Mouse (Mus musculus) right cerebral cortex, postnatal 10 days (tissue): ENCODE results near the gene St6galnac6.
A peak's percentile ranks its signal among the peaks of the same experiment; 100 is the strongest.

ENCODE experiments used
- DNase-seq, 2 experiments: peaks; one replicate each; pipeline ENCODE4 v3.0.0; 2021; ENCODE audit warnings: low spot score in 2 of 2

The St6galnac6 gene

DNA sequence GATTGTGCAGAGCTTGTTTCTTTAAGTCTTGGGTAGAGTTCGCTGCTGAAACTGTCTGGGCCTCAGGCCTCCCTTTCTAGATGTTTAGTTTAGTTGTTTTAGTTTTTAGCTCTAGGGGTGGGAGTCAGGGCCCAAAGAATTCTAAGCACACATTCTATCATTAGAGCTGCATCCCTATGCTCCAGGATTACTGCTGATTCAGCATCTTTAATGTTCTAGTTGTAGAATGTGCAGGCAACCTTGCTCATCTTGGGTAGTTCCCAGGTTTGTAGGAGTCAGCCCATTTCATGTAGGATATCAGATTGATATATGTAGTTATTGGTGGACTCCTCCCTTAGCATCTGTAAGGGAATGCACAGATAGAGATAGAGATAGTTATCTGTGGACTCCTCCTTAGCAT lies 17.6 kb downstream of the St6galnac6 start:
- no peak for DNase-seq

DNA sequence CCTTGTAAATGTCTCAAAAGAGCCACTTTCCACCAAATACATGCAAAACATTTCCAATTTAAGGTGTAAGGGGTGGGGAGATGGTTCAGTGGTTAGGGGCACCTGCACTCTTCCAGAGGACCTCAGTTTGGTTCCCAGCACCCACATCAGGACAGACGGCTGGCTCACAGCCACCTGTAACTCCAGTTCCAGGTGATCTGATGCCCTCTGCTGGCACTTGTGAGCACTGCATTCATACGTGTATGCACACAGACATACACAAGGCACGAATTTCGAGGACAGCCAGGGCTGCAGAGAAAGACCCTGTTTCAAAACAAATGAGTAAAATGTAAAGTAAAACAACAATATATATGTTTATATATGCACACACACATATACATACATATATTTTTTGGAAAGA lies 18.1 kb downstream of the St6galnac6 start:
- DNase-seq: no peak

DNA sequence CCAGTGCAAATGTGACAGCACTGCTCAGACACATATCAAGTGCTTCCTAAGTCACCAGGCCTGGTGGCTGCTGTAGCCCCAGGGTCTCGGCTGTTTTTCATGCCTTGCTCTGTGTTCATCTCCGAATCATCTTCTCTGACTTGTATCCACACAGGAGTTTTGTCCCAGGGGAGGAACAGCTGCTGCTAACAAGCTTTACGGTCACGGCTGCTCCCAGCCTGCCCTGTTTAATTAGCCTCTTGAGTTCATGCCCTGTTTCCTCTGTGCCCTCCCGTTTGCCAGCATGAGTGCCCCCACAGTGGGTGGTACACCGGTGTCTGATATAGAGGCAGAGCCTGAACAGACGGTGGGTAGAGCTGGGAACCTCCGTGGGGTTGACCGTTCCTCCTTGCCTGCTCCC lies 18.5 kb downstream of the St6galnac6 start:
- no peak for DNase-seq

DNA sequence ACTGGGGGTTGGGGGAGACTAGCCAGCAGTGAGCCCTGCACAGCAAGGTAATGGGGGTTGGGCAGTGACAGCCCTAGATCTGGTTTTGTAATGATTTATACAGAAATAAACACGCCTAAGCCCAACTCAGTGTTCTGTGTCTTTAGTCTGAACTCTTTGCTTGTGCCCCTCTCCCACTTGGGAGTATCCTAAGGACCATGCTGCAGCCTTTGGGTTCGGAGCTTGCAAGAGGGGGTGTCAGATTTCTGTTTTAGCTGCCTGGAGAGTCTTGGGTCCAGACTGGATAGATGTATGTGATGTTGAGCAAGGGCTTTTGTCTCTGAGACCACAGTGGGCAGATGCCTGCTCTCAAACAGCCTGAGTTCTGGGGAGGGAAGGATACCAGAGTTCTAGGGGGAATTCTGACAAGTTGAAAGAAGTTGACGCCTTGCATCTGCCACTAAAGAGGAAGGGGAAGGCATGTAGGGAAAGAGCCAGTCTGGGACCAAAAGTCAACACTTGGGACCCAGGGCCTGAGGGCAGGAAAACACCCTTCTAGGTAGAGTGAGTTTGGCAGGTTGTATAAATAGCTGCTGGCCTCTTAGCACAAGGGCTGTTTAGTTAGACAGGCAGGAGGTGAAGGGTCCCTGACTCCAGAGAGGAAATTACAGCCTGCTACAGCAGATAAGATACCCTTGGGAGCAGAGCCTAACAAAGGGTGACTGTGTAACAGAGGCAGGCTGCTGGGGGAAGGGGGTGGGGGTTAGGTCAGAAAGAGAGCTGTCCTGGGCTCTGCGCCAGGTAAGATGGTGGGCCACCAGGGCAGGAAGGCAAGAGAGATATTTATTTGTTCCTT lies 21.4 kb downstream of the St6galnac6 start:
- no peak for DNase-seq

DNA sequence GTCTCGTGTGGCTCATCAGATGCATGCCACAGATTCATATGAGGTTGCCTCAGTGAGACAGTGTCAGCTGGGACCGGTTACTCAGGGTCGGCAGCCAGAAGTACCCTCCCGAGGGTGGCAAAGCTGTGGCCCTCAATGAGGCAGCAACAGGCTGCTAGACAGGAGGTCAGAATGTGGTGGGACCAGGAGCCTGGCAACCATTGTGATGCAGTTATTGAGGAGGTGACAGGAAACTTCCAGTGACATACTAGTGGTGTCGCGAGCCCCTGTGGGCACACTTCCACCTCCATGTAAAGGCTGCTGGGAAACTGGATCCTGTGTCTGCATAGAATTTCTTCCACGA lies 22.0 kb downstream of the St6galnac6 start, which contains the start of gene Ak1:
TSS of gene Ak1 (plus strand) at position 242 of the 343 bp plus-strand sequence.
- DNase-seq: no peak

DNA sequence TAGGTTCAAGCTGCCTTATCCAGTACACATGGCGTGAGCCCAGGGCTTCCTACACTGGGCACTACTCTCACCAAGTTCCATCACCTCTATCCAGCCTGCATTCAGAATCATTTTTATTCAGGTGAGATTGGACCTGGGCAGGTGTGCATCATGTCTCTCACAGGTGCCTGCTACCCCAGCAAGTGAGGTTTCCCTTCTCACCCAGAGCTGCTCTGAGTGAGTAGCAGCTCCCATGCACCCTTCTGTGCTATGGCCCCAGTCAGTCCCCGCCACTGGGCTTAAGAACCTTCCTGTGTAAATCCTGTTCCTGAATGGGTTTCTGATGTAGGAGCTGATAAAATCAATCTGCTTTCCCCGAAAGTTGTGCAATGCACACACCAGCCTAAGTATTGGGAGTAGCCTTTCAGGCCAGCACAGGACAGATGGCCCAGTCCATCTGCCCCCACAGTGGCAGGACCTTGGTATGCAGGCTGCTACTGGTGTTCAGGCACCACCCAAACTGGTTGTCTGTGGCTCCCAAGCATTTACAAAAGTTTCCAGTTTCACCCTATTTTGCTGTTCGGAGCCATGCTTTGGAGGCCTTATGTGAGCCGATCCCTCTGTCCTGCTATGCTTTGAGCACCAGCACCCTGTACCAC lies 24.7 kb downstream of the St6galnac6 start:
- DNase-seq: no peak

DNA sequence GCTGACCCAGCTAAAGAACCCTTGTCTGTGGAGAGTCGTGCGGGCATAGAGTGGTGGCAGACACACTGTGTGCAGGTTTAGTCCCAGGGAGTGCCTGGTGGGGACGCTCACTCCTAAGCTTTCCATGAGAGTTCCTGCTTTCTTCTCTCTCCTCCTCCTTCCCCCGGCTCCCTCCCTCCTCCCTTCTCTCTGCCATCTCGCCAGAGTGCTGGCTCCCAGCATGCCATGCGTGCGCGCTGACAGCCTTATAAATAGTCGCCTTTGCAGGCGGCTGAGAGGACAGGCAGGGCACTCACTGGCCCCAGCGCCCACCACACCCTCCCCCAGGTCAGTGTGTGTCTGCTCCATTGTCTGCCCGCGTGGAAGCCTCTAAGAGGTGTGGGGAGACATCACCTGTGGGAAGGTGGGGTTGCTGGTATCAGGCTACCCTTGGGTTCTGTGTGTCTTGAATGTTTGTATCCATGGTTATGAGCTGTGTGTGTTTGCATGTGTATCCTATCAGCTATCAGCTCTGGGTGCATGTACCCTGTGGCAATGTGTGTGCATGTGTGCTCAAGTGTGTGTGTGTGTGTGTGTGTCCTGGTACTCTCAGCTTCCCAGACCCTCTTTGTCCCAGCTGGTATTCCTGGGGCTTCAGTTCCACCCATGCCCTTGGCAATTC lies 25.8 kb downstream of the St6galnac6 start:
- DNase-seq: peak; percentile 90 to 92

DNA sequence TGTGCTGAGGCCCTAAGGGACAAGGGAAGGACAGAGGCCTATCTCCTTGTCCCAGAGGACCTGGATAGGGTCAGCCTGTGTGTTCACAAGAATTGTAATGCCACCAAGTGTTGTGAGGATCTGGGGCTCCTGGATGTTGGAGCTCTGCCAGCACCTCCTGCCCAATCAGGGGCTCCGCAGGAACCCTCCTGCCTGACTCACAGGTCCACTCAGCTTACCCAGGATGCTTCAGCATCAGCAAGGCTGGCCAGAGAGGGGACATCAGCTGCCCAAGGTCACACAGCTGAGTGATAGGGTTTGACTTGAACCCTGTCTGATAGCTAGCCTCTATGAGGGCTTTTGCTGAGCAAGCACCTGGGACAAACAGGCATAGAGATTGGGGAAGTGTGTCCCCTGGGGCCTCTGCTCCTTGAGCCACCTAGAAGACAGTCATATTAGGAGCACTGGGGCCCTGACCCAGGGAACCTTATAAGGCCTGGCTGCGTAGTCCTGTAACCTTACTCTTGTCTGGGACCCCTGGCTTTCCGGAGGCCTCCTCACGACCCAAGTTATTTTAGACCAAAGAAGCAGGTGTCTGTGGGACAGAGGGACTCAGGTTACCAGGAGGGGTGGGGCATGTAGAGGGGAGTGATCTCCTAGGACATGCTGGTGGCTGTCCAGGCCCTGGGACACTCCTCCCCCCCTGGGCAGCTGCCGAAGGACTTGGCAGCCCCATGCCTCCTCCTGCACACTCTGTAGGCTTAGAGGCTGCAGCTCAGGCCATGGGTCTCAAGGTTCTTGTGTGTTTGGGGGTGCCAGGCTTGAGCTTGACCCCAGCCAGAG lies 26.6 kb downstream of the St6galnac6 start:
- peak; percentile 78 to 81 for DNase-seq

DNA sequence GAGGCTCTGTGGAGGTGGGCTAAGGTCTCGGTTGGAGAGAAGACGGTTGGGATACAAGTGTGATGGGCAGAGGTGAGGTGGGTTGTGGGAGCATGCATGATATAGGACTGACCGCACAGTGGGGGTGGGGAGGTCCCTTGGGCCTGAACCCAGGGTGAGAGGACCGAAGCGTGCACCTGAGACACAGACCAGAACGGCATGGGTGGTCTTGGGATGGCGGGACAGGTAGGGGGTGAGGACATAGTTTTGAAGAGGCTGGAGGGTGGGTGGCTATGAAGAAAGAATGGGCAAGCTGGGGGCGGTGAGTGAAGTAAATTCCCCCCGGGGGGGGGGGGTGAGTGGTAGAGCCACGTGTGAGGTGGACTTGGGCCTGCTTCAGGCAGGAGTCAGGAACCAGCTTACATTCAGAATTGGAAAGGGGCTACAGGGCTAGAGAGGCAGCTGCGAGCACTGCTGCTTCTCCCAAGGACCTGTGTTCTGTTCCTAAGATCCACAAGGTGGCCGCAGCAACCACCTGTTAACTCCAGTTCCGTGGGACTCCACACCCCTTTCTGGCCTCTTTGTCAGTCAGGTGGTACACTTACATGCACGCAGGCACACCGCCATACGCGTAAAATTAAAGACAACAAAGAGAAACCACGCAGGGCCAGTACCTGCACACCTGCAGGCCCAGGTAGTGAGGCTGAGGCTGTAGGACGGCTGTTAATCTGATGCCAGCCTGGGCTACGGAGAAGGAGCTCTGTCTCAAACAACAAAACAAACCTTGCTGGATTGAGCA lies 27.9 kb downstream of the St6galnac6 start:
- DNase-seq: peak in 1 of 2 experiments; percentile 59

DNA sequence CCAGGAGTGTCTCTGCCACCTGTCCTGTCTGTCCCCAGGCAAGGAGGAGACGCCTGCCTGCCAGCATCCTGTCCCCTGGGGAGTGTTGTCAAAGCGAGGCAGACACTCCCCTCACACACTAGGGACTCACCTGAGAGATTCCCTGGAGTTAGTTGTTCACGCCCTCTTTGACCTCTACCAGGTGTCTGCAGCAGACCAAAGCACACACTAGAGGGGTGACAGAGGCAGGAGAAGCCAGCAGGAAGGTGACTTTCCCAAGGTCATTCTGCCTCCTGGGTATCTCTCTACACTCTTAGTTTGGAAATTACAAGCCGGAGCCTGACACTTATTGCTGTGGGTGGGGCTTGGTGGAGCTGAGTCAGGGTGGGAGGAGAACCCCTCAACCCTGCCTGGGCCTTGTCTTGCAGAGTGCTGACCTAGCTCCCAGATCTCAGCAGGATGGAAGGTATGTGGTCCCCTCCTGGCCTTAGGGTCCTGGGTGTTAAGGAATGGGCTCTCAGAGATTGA lies 28.6 kb downstream of the St6galnac6 start:
- DNase-seq: no peak

DNA sequence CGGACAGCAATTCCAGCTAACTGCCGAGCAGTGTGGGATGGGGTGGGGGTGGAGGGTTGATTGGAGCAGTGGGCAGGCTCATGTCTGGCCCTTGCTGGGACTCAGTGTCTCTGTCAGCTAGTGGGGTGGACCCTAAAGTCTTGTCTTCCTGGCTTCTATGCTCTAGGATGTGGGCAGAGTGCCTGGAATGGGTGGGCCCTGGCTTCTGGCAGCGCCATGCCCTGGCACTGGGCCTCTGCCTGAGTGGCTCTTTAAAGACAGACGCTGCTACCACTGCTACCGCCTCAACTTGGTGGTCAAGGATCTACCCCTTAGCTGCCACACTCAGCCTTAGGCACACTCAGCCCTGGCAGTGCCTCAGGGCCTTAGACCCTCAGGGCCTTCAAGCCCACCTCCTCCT lies 29.2 kb downstream of the St6galnac6 start:
- peak; percentile 85 to 88 for DNase-seq

DNA sequence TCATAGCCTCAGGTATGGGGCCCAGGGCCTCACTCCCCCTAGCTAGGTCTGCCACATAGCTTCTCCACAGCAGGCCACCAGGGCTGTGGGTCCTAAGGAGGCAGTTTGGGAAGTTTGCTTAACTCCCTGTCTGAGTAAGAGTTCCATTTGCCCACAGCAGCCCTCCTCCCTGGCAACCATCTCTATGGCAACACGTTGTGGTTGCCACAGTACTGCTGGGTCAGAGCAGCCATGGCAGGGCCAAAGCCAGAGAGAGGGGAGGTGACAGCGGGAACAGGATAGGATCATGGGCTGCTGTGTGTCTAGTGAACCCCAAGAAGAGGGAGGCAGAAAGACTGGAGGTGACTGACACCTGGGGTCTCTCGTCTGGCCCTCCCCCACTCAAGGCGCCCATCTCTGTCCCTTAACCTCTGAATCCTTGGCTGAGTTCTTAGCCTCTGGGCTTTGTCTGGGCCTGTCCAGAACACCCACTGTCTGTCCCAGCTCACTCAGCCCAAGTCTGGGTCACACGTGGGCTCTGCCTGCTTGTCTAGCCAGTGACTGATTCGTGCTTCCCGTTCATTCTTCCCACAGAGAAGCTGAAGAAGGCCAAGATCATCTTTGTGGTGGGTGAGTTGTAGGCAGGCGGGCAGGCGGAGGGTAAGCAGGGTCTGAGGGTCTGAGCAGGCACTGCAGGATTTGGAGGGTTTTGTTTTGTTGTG lies 29.9 kb downstream of the St6galnac6 start:
- DNase-seq: peak; percentile 70 to 81

DNA sequence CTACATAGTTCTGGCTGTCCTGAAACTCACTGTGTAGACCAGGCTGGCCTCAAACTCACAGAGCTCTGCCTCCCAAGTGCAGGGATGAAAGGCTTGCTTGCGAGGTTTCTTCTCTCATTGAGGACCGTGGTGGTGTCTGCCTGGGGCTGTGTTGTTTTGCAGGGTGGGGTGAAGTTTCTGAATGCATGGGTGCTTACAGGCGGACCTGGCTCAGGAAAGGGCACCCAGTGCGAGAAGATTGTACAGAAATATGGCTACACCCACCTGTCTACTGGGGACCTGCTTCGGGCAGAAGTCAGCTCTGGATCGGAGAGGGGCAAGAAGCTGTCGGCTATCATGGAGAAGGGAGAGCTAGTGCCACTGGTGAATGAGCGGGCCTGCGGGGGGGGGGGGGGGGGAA lies 30.5 kb downstream of the St6galnac6 start:
- DNase-seq: no peak

DNA sequence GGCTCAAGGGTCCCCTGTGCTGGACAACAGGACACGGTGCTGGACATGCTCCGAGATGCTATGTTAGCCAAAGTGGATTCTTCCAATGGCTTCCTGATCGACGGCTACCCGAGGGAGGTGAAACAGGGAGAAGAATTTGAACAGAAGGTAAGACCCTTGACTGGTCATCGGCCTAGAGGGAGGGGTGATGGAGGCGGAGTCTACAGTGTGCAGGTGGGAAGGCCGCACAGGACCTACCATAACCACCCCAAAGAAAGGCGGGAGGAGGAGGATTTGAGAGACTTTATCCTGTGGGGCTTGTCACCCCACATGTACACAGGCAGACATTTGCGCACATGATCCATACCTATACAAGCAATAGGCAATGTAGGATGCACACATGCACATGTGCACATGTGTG lies 31.5 kb downstream of the St6galnac6 start:
- DNase-seq: no peak

DNA sequence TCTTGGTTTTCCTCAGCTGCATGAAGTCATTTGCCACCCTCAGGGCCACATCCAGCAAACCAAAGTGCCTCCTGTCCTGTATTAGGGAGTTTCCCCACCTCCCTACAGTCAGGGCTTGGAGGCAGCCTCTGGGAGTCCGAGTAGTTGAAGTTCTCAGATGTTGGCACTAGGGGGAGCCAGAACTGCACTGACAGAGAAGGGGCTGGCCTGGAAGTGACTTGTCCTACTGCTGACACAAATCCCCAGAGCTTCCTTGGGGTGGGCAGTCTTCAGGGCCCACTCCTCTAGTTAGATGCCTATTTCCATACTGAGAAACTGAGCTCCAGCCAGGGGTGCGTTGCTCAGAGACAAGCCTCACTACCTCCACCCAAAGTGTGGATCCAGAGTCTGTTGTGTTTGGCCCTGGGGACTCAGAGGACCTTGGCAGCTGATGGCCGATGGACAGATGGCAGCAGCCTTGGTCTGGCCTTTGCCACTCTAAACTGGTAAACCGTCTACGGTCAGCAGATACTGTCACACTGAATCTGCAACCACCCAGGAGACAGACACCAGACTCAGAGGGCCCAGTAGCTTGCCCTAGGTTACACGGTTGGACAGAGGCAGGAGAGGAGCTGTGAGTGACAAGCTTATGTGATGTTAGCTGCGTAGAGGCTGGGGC lies 32.4 kb downstream of the St6galnac6 start:
- peak; percentile 75 to 83 for DNase-seq

DNA sequence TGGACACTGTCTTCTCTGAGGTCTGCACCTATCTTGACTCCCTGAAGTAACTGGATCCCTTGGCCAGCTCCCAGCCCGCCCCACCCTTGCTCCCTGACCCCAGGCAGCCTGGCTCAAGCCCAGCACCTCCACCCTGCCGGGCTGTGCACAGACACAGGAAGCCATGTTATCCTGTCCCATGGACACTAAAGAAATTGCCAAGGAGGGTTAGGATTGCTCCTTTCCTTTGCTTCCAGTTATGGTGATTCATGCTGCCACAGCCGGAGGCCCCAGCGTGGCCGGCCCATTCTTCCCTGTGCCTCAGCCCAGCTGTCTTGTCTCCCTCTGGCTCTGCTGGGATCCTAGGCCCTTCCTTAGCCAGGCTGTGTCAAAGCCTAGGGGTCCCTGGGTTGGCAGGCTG lies 34.2 kb downstream of the St6galnac6 start:
- no peak for DNase-seq

DNA sequence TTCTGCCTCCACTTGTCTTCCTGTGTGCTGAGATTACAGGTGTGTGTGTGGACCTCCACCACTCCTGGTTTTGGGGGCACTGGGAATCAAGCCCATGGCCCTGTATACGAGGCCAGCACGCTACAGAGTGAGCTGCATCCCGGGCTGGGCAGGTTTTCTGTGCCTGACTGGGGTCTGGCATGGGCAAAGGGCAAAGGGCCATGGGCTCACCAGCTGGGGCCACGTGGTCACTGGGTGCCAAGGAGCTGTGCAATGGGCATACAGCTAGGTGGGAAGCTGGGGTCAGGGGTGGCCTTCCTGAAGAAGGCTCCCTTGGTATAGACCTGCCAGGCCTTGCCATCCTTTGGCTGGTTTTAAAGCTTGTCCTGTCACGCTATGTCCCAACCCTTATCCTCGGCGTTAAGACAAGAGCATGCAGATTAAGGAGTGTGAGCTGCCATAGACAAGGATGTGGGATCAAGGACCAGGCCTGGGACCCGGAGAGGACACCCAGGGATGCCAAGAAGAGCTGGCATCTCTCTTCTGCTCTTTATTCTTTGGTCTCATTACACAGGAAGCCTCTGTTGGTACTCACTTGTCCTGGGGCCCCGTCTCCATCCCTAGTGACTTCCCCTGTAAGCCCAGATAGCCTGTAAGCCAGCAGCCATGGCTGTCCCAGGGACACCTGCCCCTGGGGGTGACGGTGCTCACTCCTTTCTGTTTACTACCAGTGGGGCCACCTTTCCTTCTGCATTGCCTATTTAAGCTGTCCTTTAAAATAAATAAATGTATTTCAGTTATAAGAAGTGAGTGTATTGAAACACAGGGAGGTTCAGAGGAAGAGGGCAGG lies 35.0 kb downstream of the St6galnac6 start:
- DNase-seq: no peak

DNA sequence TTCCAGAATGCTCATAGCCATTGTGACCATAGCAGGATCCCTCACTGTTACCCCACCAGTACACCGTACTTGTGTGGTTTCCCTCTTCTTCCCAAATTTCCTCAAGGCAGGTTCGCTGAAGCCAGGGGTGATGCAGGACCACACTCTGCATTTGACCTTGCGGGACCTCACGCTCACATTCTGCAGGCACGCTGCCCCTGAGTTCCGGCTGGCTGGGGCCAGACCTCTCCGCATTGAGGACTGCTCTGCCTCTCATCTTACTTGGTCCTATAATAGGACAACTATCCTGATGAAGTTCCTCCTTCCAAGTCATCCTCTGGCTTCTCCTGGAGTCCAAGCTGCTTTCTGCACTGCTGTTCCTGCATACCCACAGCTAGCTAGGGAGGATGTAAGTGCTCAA lies 37.1 kb downstream of the St6galnac6 start:
- no peak for DNase-seq

DNA sequence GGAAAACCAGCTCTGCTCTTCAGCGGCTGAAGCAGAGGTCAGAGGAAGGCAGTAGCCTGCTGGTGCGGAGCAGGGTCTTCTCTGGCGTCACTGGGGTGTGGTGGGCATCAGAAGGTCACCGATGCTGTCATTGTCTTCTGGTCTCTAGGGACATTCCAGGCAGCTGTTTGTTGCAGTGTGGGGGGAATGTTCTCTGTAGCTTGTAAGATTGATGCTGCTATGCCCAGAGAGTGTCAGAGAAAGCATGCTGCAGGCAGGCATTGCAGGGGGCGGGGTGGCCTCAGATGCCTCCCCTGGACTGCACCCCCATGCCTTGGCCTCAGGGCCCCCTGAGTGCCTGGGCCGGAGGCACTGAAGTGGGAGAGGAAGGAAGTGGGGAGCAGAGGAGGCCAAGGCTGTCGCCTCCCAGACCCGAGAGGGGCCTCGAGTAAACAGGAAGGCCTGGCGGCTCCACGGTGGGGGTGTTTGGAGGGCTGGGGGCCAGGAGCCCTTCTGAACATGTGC lies 38.3 kb downstream of the St6galnac6 start:
- DNase-seq: peak; percentile 58 to 59
